Mouse (Mus musculus) urinary bladder, postnatal 14 days (tissue): ENCODE results near the gene Ercc4.

ENCODE experiments used
- DNase-seq: peaks from one replicate; pipeline ENCODE4 v3.0.0; 2021; ENCODE audit warnings: low spot score

The Ercc4 gene

GRCm38 (mm10) chr16:13196626-13197025, 87.1 kb downstream of the Ercc4 start:
- DNase-seq, result no peak

- no peak for DNase-seq
Measured at GRCm38 (mm10) chr16:13197293-13197692, 87.8 kb downstream of the Ercc4 start.

GRCm38 (mm10) chr16:13199204-13199603, 89.7 kb downstream of the Ercc4 start:
- DNase-seq, result no peak
